8 mouse cellular contexts compared by ENCODE assay signal in the genomic region with DNA sequence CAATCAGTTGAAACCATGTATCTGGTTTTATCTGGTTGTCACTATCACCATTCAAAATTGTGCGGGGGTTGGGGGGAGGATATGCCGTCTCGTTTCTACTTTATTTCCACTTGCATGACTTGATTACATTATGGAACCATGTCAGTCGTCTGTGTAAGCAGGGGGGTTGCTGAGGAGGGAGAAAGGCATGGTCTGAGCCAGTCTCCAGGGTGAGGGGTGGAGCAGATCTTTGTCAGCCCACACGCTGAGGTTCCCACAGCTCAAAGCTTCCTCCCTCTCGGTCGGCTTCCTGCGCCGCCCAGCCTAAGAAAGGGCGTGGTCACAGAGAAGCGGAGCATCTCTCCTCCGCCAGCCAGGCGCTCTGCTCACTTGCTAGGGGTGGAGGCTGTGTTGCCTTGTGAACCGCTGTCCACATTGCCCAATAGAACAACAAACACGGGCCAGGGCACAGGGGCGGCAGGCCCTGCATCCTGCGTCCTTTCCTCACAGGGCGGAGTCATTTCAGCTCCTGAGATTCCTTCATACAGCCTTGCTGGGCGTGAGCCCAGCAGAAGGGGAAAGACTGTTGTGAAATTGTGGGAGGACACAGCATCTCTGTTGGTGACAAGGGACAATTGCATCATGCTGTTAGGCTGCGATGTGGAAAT. TPM values are rescaled to one million over a fixed set of nuclear protein-coding genes. Genes with fewer than 3 reads are reported as not detected.
A peak's percentile ranks its signal among the peaks of the same experiment; 100 is the strongest.
DNase-seq lines count a peak whose midpoint lies in the region; ATAC-seq and TF ChIP-seq lines count a peak whose summit lies in the region.

No protein-coding gene starts in this region.

- intact Hi-C loops in heart, postnatal 10 days (cut with DNase I) = loop anchor here (5.0 kb wide), 3 partner anchors 51 to 191 kb away; no protein-coding TSS in a partner anchor

- TF ChIP-seq EP300 in CH12.LX (IDR thresholded peaks at IDR 0.05; ENCODE audit: low read length) = no peak

- TF ChIP-seq CTCF in CH12.LX (conservative IDR thresholded peaks at IDR 0.05 in 1 of 2, IDR thresholded peaks at IDR 0.05 in 1 of 2; ENCODE audit: low read depth in 2 of 2, low read length in 2 of 2) = no peak
- no peak for TF ChIP-seq CTCF in testis, adult 2 months (IDR thresholded peaks at IDR 0.05; ENCODE audit: control insufficient read depth, insufficient read depth, insufficient replicate concordance, low read depth, low read length)

- in situ Hi-C loops in CH12.LX (cut with MboI; ENCODE audit: low pct_ligation_motif_present, low pct_unique_long_range_greater_than_20kb, low sequenced_read_pairs) = loop anchor here (25.0 kb wide), 1 partner anchor 266 kb away; the partner anchor contains the start of gene Rap1b

- H3K79me2 ChIP-seq in CH12.LX (replicated peaks; ENCODE audit: control insufficient read depth, extremely low read depth, insufficient read depth, poor library complexity, severe bottlenecking) = no peaks in the 10 kb centered on the region

- dilution Hi-C loops in CH12.LX (cut with MboI; ENCODE audit: extremely low pct_ligation_motif_present, extremely low pct_unique_long_range_greater_than_20kb, low sequenced_read_pairs) = no loop called here

- peaks cover 5% of the 10 kb centered on the region for H3K9me3 ChIP-seq in CH12.LX (replicated peaks; ENCODE audit: low read length)
- no peaks in the 10 kb centered on the region for H3K9me3 ChIP-seq in forebrain, embryonic 14.5 days (replicated peaks; ENCODE audit: control insufficient read depth, low read length)
- H3K9me3 ChIP-seq in liver, embryonic 16.5 days (replicated peaks; ENCODE audit: control insufficient read depth, low read length) = no peaks in the 10 kb centered on the region
- H3K9me3 ChIP-seq in neural tube, embryonic 12.5 days = no peaks in the 10 kb centered on the region

- H3K4me1 ChIP-seq in CH12.LX (ENCODE audit: control insufficient read depth in 1 of 2, insufficient read depth in 2 of 2) = peaks cover 12 to 37% of the 10 kb centered on the region in 2 experiments
- H3K4me1 ChIP-seq in forebrain, embryonic 14.5 days (ENCODE audit: control insufficient read depth, insufficient read depth, low read length) = no peaks in the 10 kb centered on the region
- peaks cover 3% of the 10 kb centered on the region; the same call in 1 of the 2 replicates for H3K4me1 ChIP-seq in liver, embryonic 16.5 days (ENCODE audit: control insufficient read depth, low read depth, low read length)
- peaks cover 4% of the 10 kb centered on the region; the same call in 1 of the 2 replicates for H3K4me1 ChIP-seq in neural tube, embryonic 12.5 days
- no peaks in the 10 kb centered on the region; the same call in 1 of the 2 replicates for H3K4me1 ChIP-seq in testis, adult 2 months (ENCODE audit: control insufficient read depth, insufficient read depth, low read length)

- TF ChIP-seq POLR2A in CH12.LX (IDR thresholded peaks at IDR 0.05; ENCODE audit: low read depth, low read length) = peak; percentile 72
- TF ChIP-seq POLR2A in testis, adult 2 months (IDR thresholded peaks at IDR 0.05; ENCODE audit: control insufficient read depth, low read depth, low read length) = peak; percentile 37; the same call in 1 of the 2 replicates

- ATAC-seq in cerebellum, adult (ENCODE audit: insufficient number of reproducible peaks, low FRiP score, low TSS enrichment) = peak; percentile 82
- ATAC-seq in forebrain, embryonic 14.5 days = peak; percentile 94
- peak; percentile 88 for ATAC-seq in liver, embryonic 16.5 days (ENCODE audit: low read depth)
- ATAC-seq in neural tube, embryonic 12.5 days (ENCODE audit: low FRiP score, low read depth) = peak; percentile 85

- H3K4me3 ChIP-seq in CH12.LX (replicated peaks in 1 of 3; ENCODE audit: low read depth in 2 of 3, low read length in 2 of 3, poor library complexity in 1 of 3) = peak overlapping the region; percentile 16 to 39 (median 22)
- H3K4me3 ChIP-seq in forebrain, embryonic 14.5 days (ENCODE audit: low read depth, low read length) = peak overlapping the region; percentile 41
- no peak overlapping the region for H3K4me3 ChIP-seq in liver, embryonic 16.5 days (ENCODE audit: low read depth, low read length)
- H3K4me3 ChIP-seq in neural tube, embryonic 12.5 days = peak overlapping the region; percentile 27
- H3K4me3 ChIP-seq in testis, adult 2 months (ENCODE audit: control insufficient read depth, low read depth, low read length) = peak overlapping the region; percentile 30

- H3K27ac ChIP-seq in CH12.LX (ENCODE audit: insufficient read depth, low read depth) = peak overlapping the region; percentile 35; the same call in 1 of the 2 replicates
- H3K27ac ChIP-seq in forebrain, embryonic 14.5 days (ENCODE audit: low read depth, low read length) = peak overlapping the region; percentile 70
- H3K27ac ChIP-seq in liver, embryonic 16.5 days (ENCODE audit: low read length) = no peak overlapping the region
- peak overlapping the region; percentile 33; the same call in 1 of the 2 replicates for H3K27ac ChIP-seq in neural tube, embryonic 12.5 days
- H3K27ac ChIP-seq in testis, adult 2 months (ENCODE audit: control insufficient read depth, insufficient read depth, low read depth, low read length) = peak overlapping the region; percentile 50

- H3K9ac ChIP-seq in CH12.LX (ENCODE audit: insufficient read depth, low read depth) = peak overlapping the region; percentile 5; the same call in 1 of the 2 replicates
- H3K9ac ChIP-seq in forebrain, embryonic 14.5 days (ENCODE audit: low read length) = peak overlapping the region; percentile 69
- no peak overlapping the region for H3K9ac ChIP-seq in liver, embryonic 16.5 days (ENCODE audit: low read depth, low read length)
- H3K9ac ChIP-seq in neural tube, embryonic 12.5 days = peak overlapping the region; percentile 55

- no peak; the same call in 1 of the 2 replicates for TF ChIP-seq RAD21 in CH12.LX (IDR thresholded peaks at IDR 0.05; ENCODE audit: low read depth, low read length)

- H3K4me2 ChIP-seq in CH12.LX (ENCODE audit: insufficient read depth, low read depth, poor library complexity, severe bottlenecking) = peak overlapping the region; percentile 45; the same call in 1 of the 2 replicates
- H3K4me2 ChIP-seq in forebrain, embryonic 14.5 days (ENCODE audit: low read length) = peak overlapping the region; percentile 69
- H3K4me2 ChIP-seq in liver, embryonic 16.5 days (ENCODE audit: low read depth, low read length) = peak overlapping the region; percentile 30
- peak overlapping the region; percentile 64 for H3K4me2 ChIP-seq in neural tube, embryonic 12.5 days (replicated peaks)

- DNase-seq in CH12.LX (ENCODE audit: extremely low read depth) = peak; percentile 80
- DNase-seq in forebrain, embryonic 14.5 days (ENCODE audit: low spot score) = peak; percentile 83
- peak; percentile 87 to 89 for DNase-seq in heart, postnatal 10 days
- peak; percentile 83 to 90 for DNase-seq in kidney, postnatal 4 days

- 2% methylated on average over 20 of the region's 20 CpGs for WGBS in forebrain, embryonic 14.5 days
- under 1% methylated on average over 20 of the region's 20 CpGs for WGBS in liver, embryonic 16.5 days (ENCODE audit: insufficient replicate concordance)
- WGBS in neural tube, embryonic 12.5 days = 1% methylated on average over 20 of the region's 20 CpGs

- H3K27me3 ChIP-seq in CH12.LX (replicated peaks) = no peaks in the 10 kb centered on the region
- H3K27me3 ChIP-seq in forebrain, embryonic 14.5 days (replicated peaks; ENCODE audit: control insufficient read depth, insufficient read depth, low read length) = no peaks in the 10 kb centered on the region
- no peaks in the 10 kb centered on the region for H3K27me3 ChIP-seq in liver, embryonic 16.5 days (ENCODE audit: control insufficient read depth, insufficient read depth, low read depth, low read length)
- H3K27me3 ChIP-seq in neural tube, embryonic 12.5 days (replicated peaks) = no peaks in the 10 kb centered on the region
- no peaks in the 10 kb centered on the region for H3K27me3 ChIP-seq in testis, adult 2 months (ENCODE audit: control insufficient read depth, insufficient read depth, low read length)

- no peaks in the 10 kb centered on the region for H3K36me3 ChIP-seq in CH12.LX (replicated peaks in 1 of 2; ENCODE audit: control insufficient read depth in 1 of 2, insufficient read depth in 1 of 2, low read length in 1 of 2)
- no peaks in the 10 kb centered on the region for H3K36me3 ChIP-seq in forebrain, embryonic 14.5 days (ENCODE audit: control insufficient read depth, insufficient read depth, low read length)
- H3K36me3 ChIP-seq in liver, embryonic 16.5 days (ENCODE audit: control insufficient read depth, insufficient read depth) = no peaks in the 10 kb centered on the region
- no peaks in the 10 kb centered on the region for H3K36me3 ChIP-seq in neural tube, embryonic 12.5 days
- no peaks in the 10 kb centered on the region for H3K36me3 ChIP-seq in testis, adult 2 months (ENCODE audit: control insufficient read depth, insufficient read depth, low read length)

TF ChIP-seq in CH12.LX, 34 proteins besides CTCF, POLR2A, EP300 and RAD21 (continues in another document):
- TF ChIP-seq POLR2AphosphoS2 (IDR thresholded peaks at IDR 0.05; ENCODE audit: low read depth, low read length) = no peak
- peak; percentile 85 for TF ChIP-seq ZMIZ1 (IDR thresholded peaks at IDR 0.05; ENCODE audit: low read depth, low read length)
- TF ChIP-seq MAFK (IDR thresholded peaks at IDR 0.05; ENCODE audit: insufficient replicate concordance, low read length) = no peak
- TF ChIP-seq PAX5 (IDR thresholded peaks at IDR 0.05; ENCODE audit: low read length) = no peak
- TF ChIP-seq HCFC1 (IDR thresholded peaks at IDR 0.05; ENCODE audit: low read depth, low read length) = peak; percentile 44; the same call in 1 of the 2 replicates
- peak; percentile 30; the same call in 1 of the 2 replicates for TF ChIP-seq MEF2A (IDR thresholded peaks at IDR 0.05; ENCODE audit: borderline replicate concordance, low read depth, low read length)
- TF ChIP-seq MXI1 (IDR thresholded peaks at IDR 0.05; ENCODE audit: low read depth, low read length) = peak; percentile 67; the same call in 1 of the 2 replicates
- peak; percentile 59; the same call in 1 of the 2 replicates for TF ChIP-seq ELF1 (IDR thresholded peaks at IDR 0.05; ENCODE audit: low read depth, low read length)
- peak; percentile 50 for TF ChIP-seq SIN3A (IDR thresholded peaks at IDR 0.05; ENCODE audit: low read length)
- TF ChIP-seq GABPA (IDR thresholded peaks at IDR 0.05; ENCODE audit: insufficient replicate concordance, low read depth, low read length) = no peak
- peak; percentile 69; the same call in 1 of the 2 replicates for TF ChIP-seq MAZ (IDR thresholded peaks at IDR 0.05; ENCODE audit: low read depth, low read length)

RNA-seq across cellular contexts. Expression of gene Mdm1, which starts 38.5 kb away (rescaled TPM):
- total RNA-seq in CH12.LX (2012; rRNA removed) (6.8 and 7.7 TPM in 2 replicates), CH12.LX (2014; rRNA removed) (10.4 and 12.6 TPM in 2 replicates)
- polyA plus RNA-seq in CH12.LX (2012; ENCODE audit: insufficient read length, low read depth) = 9.7 and 10.8 TPM in 2 replicates
- 31.6 and 34.7 TPM in 2 replicates for polyA plus RNA-seq in forebrain, embryonic 14.5 days (2014; fragmentation: Nextera tagmentation; extraction: Ambion mirVana)
- total RNA-seq in heart, postnatal 10 days (2021) = 1 to 10 TPM; 5.6 to 6.6 TPM
- 5.9 and 6.0 TPM in 2 replicates for polyA plus RNA-seq in liver, embryonic 16.5 days (2015; fragmentation: Nextera tagmentation; extraction: Ambion mirVana)
- polyA plus RNA-seq in neural tube, embryonic 12.5 days (2016; fragmentation: Nextera tagmentation; extraction: Ambion mirVana) = 47.1 and 47.5 TPM in 2 replicates
- polyA plus RNA-seq in testis, adult 2 months (2012; rRNA removed) = 45.0 and 52.4 TPM in 2 replicates
